Mouse (Mus musculus): ENCODE measurements around the gene Trem2. TPM values are rescaled to one million over a fixed set of nuclear protein-coding genes. Genes with fewer than 3 reads are reported as not detected.
"Not testable (repeated sequence)": the region's sequence is repeated elsewhere in the genome, so short reads cannot be mapped to it uniquely, and the experiment has no call there.

Gene Trem2
- total RNA-seq, 2 experiments from 2014 or later, result 0.97 TPM; not detected in 1

DNA sequence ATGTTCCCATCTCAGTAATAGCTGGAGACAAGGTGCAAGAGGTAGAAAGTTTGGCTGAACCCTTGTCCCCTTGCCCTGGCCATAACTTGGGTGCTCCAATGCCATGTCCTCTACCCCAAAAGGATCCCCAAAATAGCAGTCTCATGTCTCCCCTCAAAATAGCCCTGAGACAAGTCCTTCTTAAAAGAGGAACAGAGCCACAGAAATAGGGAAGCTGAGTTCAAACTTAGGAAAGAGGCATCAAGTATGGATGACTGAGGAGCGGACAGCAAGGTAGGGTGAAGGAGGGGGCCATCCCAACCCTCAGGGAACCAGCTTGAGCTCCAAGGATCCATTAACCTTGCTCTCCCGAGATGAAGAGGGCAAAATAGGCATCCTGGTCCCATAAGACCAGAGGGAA is 1.1 kb downstream of the Trem2 start:
- DNase-seq (ENCODE audit: low spot score), result no peak

- DNase-seq (ENCODE audit: low spot score), result no peak
Measured at GRCm38 (mm10) chr17:48350681-48351193, 4.5 kb downstream of the Trem2 start.

DNA sequence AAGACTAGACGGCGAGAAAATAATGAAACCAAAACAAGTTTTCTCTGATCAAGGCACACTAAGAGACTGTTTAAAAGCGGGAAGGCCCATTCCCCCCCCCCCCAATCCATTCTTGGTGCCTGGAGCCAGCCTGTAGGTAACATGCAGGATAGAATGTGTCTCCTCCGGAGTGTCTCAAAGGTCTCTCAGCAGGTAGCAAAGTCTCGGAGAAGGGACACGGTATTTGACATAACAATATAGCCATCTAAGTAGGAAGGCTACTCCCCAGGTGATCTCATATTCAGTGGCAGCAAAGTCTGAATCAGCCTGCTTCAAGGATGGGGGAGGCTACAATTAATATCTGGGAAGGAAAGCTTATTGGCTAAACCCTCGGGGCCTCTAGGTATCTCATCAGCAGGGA is 6.8 kb downstream of the Trem2 start:
- DNase-seq (ENCODE audit: low spot score), result not testable (repeated sequence)

- no peak for DNase-seq (ENCODE audit: low spot score)
Measured at GRCm38 (mm10) chr17:48355822-48356221, 9.6 kb downstream of the Trem2 start.

- DNase-seq (ENCODE audit: low spot score), result no peak
Measured at GRCm38 (mm10) chr17:48357892-48358291, 11.7 kb downstream of the Trem2 start.

DNA sequence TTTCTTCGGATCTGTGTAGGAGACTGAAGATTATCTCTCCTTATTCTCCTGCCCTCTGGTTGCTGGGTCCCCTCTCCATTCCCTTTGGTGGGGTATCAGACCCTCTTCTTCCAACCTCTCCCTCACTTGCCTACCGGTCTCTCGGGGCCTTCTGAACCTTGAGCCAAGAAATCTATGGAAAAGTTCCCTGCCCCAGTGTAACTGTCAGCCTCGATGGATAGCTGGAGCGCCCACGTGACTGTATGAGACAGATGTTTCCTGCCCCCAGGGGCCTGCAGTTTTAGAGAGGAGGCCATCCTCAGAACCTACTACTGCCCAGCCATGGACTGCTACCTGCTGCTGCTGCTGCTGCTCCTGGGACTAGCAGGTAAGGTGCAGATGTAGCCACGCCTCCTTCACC is 13.4 kb downstream of the Trem2 start, which contains the start of gene Treml1:
TSS of gene Treml1 (plus strand) at position 301 of the 400 bp plus-strand sequence.
- DNase-seq (ENCODE audit: low spot score), result no peak

- no peak for DNase-seq (ENCODE audit: low spot score)
Measured at GRCm38 (mm10) chr17:48360462-48360861, 14.3 kb downstream of the Trem2 start.

DNA sequence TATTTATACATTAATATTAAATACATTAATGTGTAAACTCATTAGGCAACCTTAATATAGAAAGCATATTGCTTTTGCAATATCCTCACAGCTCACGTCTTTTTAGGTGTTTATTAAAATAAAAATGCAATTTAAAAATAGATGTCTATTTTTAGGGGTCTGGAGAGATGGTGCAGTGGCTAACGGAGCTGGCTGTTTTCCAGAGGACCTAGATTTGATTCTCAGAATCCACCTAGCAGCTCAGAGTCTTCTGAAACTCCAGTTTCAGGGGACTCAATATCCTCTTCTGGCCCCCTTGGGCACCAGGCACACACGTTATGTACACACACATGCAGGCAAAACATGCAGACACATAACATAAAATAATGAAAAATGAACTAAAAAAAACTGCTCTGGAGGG is 16.1 kb downstream of the Trem2 start:
- DNase-seq (ENCODE audit: low spot score), result no peak

DNA sequence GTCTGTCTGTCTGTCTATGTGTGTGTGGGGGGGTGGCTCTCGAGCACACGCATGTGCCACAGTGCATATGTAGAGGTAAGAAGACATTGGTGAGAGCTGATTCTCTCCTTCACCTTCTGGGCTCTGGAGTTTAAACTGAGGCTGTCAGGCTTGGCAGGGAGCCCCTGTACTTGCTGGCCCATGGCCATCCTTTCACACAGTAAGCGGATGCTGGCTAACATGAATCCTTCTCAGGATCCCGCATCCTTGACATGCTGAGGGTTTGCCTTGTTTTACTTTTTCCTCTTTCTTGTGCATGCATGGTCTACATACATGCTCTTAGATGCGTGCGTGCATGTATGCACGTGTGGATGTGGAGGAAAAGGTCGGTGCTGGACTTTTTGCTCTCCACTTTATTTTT is 16.8 kb downstream of the Trem2 start:
- DNase-seq (ENCODE audit: low spot score), result peak; percentile 23

DNA sequence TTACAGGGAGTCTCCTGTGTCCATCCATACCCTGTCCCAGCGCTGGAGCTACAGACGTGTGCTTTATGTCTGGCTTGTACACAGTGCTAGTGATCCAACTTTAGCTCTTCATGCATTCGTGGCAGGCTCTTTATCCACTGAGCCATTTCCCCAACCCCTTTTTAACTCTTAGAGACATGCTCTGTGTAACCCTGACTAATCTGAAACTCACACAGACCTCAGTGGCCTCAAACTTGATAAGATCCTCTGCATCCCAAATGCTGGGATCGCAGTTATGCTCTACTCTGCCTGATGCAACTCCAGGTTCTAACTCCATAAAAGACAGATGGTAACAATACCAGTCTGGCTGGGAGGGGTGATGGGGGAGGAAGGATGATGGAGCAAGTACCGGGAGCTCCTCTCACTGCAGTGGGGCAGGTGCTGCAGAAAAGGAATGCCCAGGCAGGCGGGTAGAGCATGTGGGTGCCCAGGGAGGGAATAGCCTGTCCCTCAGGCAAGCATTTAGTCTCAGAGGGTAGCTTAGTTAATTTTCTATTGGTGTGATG is 17.3 kb downstream of the Trem2 start:
- DNase-seq (ENCODE audit: low spot score), result no peak

GRCm38 (mm10) chr17:48365511-48366155 is 19.4 kb downstream of the Trem2 start:
- no peak for DNase-seq (ENCODE audit: low spot score)

GRCm38 (mm10) chr17:48366806-48367205 is 20.6 kb downstream of the Trem2 start:
- no peak for DNase-seq (ENCODE audit: low spot score)

DNA sequence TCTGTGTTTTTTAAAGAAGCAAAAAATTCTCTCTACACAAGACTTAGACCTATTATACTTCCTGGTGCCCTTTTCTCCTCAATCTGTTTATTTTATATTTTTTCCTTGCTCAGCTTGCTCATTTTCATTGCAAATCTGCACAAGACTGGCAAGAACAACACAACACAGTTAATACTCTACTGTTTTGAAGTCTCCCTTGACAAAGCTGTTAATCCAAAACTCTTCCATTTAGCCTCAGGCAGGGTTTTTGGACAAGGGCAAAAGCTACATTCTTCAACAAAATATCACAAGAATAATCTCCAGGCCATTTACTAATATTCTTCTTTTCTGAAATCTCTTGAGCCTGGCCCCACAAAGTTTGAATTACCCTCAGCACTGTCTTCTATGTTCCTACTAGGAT is 25.4 kb downstream of the Trem2 start:
- no peak for DNase-seq (ENCODE audit: low spot score)

DNA sequence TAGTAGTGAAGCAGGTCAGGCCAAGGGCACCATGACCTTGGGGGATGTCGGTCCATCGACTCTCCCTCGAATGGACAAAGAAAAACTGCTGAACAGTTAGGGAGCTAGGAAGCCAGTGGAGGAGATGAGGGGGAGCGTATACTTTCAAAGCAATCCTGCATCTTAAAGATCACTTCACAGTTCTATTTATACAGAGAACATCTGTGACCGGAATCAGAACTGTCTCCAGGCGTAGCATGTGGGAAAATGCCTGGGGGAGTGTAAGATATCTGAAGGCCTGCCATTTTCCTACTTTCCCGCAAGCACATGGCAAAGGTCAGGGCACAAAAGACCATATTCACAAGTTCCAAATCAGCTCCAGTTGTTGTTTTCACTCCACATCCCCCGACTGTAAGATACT is 26.8 kb downstream of the Trem2 start:
- no peak for DNase-seq (ENCODE audit: low spot score)

DNA sequence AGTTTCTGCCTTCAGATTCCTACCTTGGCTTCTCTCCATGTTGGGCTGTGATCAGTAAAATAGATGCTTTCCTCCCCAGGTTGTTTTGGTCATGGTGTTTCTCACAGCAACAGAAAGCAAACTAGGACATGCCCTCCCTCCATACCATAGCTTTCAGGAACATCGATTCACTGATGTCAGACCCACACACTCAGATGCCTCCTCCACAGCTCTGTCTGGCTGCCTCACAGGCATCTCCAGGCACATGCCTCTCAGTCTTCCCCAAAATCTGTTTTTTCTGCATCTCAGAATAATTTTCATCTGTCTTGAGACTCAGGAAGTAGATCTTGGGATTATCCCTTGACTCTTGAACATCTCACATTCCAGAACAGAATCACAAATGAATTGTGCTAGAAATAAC is 29.9 kb downstream of the Trem2 start:
- no peak for DNase-seq (ENCODE audit: low spot score)

GRCm38 (mm10) chr17:48379050-48379449 is 32.8 kb downstream of the Trem2 start:
- no peak for DNase-seq (ENCODE audit: low spot score)

- DNase-seq (ENCODE audit: low spot score), result no peak
Measured at GRCm38 (mm10) chr17:48385786-48386461, 39.7 kb downstream of the Trem2 start.

DNA sequence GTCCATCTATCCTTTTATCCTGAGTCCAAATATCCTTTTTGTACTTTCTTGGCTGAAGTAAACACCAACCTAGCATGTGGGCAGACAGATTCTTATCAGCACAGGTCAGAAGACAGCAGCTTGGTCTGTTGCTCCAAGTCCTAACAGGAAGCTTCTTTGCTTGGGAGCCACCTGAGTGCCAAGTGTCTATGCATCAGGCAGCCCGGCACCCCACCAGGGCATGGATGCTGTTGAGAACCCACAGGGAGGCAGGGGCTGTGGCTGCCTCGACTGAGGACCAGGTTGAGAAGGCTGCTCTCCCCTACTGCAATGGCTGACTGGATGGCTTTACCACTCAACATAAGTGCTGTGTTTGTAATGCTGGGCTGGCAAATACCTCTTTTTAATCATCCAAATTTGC is 42.5 kb downstream of the Trem2 start:
- no peak for DNase-seq (ENCODE audit: low spot score)

DNA sequence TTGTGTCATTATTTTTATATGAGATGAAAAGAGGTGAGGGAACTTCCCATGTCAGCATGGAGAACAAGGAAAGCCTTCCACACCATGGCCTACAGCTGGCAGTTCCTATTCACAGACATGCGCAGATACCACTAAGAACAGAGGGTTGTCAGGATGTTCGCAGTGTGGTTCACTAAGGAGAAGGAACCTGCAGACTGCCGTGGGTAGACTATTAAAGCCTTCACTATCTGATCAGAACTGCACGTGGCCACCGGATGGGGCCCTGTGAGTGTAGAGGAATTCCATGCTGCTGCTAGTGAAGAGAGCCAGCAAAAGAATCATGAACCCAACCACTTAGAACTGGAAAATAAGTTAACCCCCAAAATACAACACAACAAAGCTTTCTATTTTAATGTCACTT is 43.2 kb downstream of the Trem2 start:
- DNase-seq (ENCODE audit: low spot score), result no peak

GRCm38 (mm10) chr17:48391446-48391845 is 45.2 kb downstream of the Trem2 start:
- no peak for DNase-seq (ENCODE audit: low spot score)

- no peak for DNase-seq (ENCODE audit: low spot score)
Measured at GRCm38 (mm10) chr17:48392616-48393015, 46.4 kb downstream of the Trem2 start.

- DNase-seq (ENCODE audit: low spot score), result no peak
Measured at GRCm38 (mm10) chr17:48401710-48402109, 55.5 kb downstream of the Trem2 start.

GRCm38 (mm10) chr17:48402751-48403150 is 56.5 kb downstream of the Trem2 start:
- DNase-seq (ENCODE audit: low spot score), result no peak

Measured in gastrocnemius, adult 18-20 months (tissue).